Mouse (Mus musculus) hindbrain, embryonic 12.5 days (tissue): ENCODE data around the gene Anpep. TPM values are rescaled to one million over a fixed set of nuclear protein-coding genes. Genes with fewer than 3 reads are reported as not detected.

Source experiments
- polyA plus RNA-seq: library from polyadenylated mRNA; unstranded; fragments of >200 nt; fragmentation: Nextera tagmentation; extraction: Ambion mirVana; gene quantifications from 2 replicates; pipeline ENCODE4 v1.2.1, GENCODE M21; 2016

The Anpep gene
- polyA plus RNA-seq, 1 experiment from 2014 or later: 3.5 TPM

Other genes with a start within 250 kb of the Anpep start
- 1.4 and 2.3 TPM in 2 replicates for gene Rhcg, start 243.4 kb downstream of the Anpep start, polyA plus RNA-seq
- 8.9 and 9.2 TPM in 2 replicates for gene Ticrr, start 200.9 kb downstream of the Anpep start, polyA plus RNA-seq
- 6.7 and 6.9 TPM in 2 replicates for gene Kif7, start 145.3 kb downstream of the Anpep start, polyA plus RNA-seq
- not detected in 2 replicates for gene Plin1, start 128.2 kb downstream of the Anpep start, polyA plus RNA-seq
- gene Pex11a, start 117.9 kb downstream of the Anpep start, polyA plus RNA-seq: 6.8 and 9.5 TPM in 2 replicates
- 0.57 and 0.72 TPM in 2 replicates for gene Wdr93, start 117.9 kb downstream of the Anpep start, polyA plus RNA-seq
- 0.17 TPM in 1 of 2 replicates, not detected in the other for gene Mesp1, start 67.3 kb downstream of the Anpep start, polyA plus RNA-seq
- 0.42 and 0.56 TPM in 2 replicates for gene Mesp2, start 50.3 kb downstream of the Anpep start, polyA plus RNA-seq
- gene Ap3s2, start 59.6 kb upstream of the Anpep start, polyA plus RNA-seq: 48.7 and 56.7 TPM in 2 replicates
- 19.8 and 20.3 TPM in 2 replicates for gene Arpin, start 74.3 kb upstream of the Anpep start, polyA plus RNA-seq
- 26.0 and 26.4 TPM in 2 replicates for gene Zfp710, start 163.8 kb upstream of the Anpep start, polyA plus RNA-seq